Mouse (Mus musculus) stomach, postnatal 0 days (tissue): Measurements from ENCODE around the gene Pappa.

Source experiments
- CTCF ChIP-seq: IDR thresholded peaks from 2 replicates; pipeline ENCODE4 v1.5.1; 2016; ENCODE audit warnings: antibody characterized with exemption, low read depth, mild to moderate bottlenecking, moderate library complexity
- EP300 ChIP-seq: optimal IDR thresholded peaks from 2 replicates; pipeline ENCODE3; 2016; ENCODE audit warnings: antibody characterized with exemption

GRCm38 (mm10) chr4:65135109-65135508 lies 11.1 kb downstream of the Pappa start:
- TF ChIP-seq CTCF (no peak), EP300 (no peak)
